Mouse (Mus musculus): ENCODE results near the gene Syt5.
"Not testable (repeated sequence)": the region's sequence is repeated elsewhere in the genome, so short reads cannot be mapped to it uniquely, and the experiment has no call there.

GRCm38 (mm10) chr7:4524212-4524922 lies 23.0 kb downstream of the Syt5 start, which contains the start of gene Tnni3:
- not testable (repeated sequence) for TF ChIP-seq POLR2A (IDR thresholded peaks at IDR 0.05; ENCODE audit: borderline replicate concordance, extremely low read depth, low read depth, low read length)
- peak; percentile 80 for TF ChIP-seq CTCF (IDR thresholded peaks at IDR 0.05; ENCODE audit: insufficient read depth, low read length)
